Mouse (Mus musculus) layer of hippocampus, adult 2 months (tissue): Measurements from ENCODE around the gene Zfp84. TPM values are rescaled to one million over a fixed set of nuclear protein-coding genes. Genes with fewer than 3 reads are reported as not detected.
"Not testable (repeated sequence)": the region's sequence is repeated elsewhere in the genome, so short reads cannot be mapped to it uniquely, and the experiment has no call there.

Experiments
- DNase-seq, 2 experiments: peaks; one replicate each; pipeline ENCODE4 v3.0.0; 2022; ENCODE audit warnings: low spot score in 2 of 2
- H3K27ac ChIP-seq: fragments of 200-600 bp; 2 replicates; pipeline ENCODE4 v1.8.1; 2022
- H3K4me3 ChIP-seq: fragments of 200-600 bp; 2 replicates; pipeline ENCODE4 v1.8.1; 2022; ENCODE audit warnings: mild to moderate bottlenecking
- CTCF ChIP-seq: fragments of 200-600 bp; conservative IDR thresholded peaks from 2 replicates; pipeline ENCODE4 v1.8.1; 2022; ENCODE audit warnings: antibody characterized with exemption, mild to moderate bottlenecking, moderate library complexity
- long read RNA-seq, 2 experiments: library from polyadenylated mRNA; stranded (forward); transcript quantifications; one replicate each; pipeline ENCODE4 v2.0.0; 2021; ENCODE audit warnings: borderline mapping rate in 2 of 2
- total RNA-seq, 2 experiments: library from RNA; stranded (reverse); gene quantifications; 2 replicates each; pipeline ENCODE4 v1.2.3; 2021

Gene Zfp84
- total RNA-seq = 10 to 100 TPM; 17.6 to 20.1 TPM
- long read RNA-seq, experiment 1, full-length matches to known transcripts = 4 of 7 reads
- long read RNA-seq, experiment 1, partial matches to known transcripts = 0 of 7 reads
- long read RNA-seq, experiment 1, other reads (novel, unspliced or antisense) = 3 of 7 reads
- long read RNA-seq, experiment 2, full-length matches to known transcripts = 7 of 9 reads
- long read RNA-seq, experiment 2, partial matches to known transcripts = 0 of 9 reads
- long read RNA-seq, experiment 2, other reads (novel, unspliced or antisense) = 2 of 9 reads

GRCm38 (mm10) chr7:29768090-29768900, at the start of gene Zfp84:
Gene Zfp84 (plus strand): TSS chr7:29768552.
- Histone ChIP-seq H3K27ac (peak within 1 kb of the TSS; percentile 95), H3K4me3 (peak within 1 kb of the TSS; percentile 94)
- peak; percentile 84 to 94 for DNase-seq
- TF ChIP-seq CTCF = peak; percentile 24; the same call in 1 of the 2 replicates

- not testable (repeated sequence) for H3K4me3 ChIP-seq, H3K27ac ChIP-seq, DNase-seq
These were observed 42.8 kb upstream of the Zfp84 start for GRCm38 (mm10) chr7:29725461-29726142.

GRCm38 (mm10) chr7:29726860-29727259, 41.5 kb upstream of the Zfp84 start, which contains the start of gene Catsperg2:
Gene Catsperg2 (minus strand): TSS chr7:29727032.
- H3K27ac ChIP-seq, H3K4me3 ChIP-seq, DNase-seq: not testable (repeated sequence)

DNA sequence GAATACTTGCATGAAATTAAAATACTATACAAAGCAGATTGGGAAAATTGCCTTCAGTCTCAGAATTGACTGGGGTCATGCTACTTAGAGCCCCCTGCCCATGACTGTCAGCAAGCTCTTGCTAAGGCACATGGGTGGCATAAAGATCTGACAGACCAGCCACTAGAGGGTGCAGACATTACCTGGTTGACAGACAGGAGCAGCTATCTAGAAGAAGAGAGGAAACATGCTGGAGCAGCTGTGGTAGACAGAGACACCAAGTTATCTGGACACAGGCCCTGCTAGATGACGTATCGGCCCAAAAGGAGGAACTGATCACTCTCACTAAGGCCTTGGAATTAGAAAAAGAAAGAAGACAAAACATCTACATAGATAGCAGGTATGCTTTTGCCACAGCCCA, 40.3 kb upstream of the Zfp84 start:
- TF ChIP-seq CTCF = peak; percentile 34
- no peak overlapping the region for H3K27ac ChIP-seq
- no peak for DNase-seq
- H3K4me3 ChIP-seq = no peak overlapping the region

DNA sequence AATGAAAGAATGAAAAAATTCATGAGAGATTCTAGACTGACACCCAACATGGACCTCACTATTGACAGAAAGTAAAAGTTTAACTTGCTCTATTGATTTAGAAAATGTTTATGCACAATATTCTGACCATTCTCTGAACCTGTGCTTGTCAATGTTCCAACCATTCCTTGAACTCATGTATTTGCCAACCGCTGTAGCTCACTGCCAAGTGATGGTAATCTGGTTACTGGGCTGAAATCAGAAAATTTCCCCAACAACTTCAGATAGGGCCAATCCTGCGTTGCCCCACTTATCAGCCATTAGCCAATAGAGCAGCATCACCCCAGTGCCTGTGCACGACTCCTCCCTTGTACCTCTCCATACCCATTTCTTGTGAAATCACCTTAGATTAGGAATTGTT, 26.1 kb upstream of the Zfp84 start:
- DNase-seq = no peak
- H3K4me3 ChIP-seq = no peak overlapping the region
- H3K27ac ChIP-seq = no peak overlapping the region
- no peak for TF ChIP-seq CTCF

- no peak for DNase-seq
- no peak for TF ChIP-seq CTCF
- no peak overlapping the region for H3K27ac ChIP-seq
- H3K4me3 ChIP-seq = no peak overlapping the region
These were observed 7.9 kb upstream of the Zfp84 start for GRCm38 (mm10) chr7:29760476-29760875.

- Histone ChIP-seq H3K27ac (no peak overlapping the region), H3K4me3 (no peak overlapping the region)
- no peak for DNase-seq
- TF ChIP-seq CTCF = no peak
These were observed 3.6 kb upstream of the Zfp84 start for GRCm38 (mm10) chr7:29764702-29765101.

- DNase-seq = peak; percentile 87 to 90
- TF ChIP-seq CTCF = no peak
- H3K27ac ChIP-seq = peak overlapping the region; percentile 95
- H3K4me3 ChIP-seq = peak overlapping the region; percentile 94
These were observed 1.2 kb upstream of the Zfp84 start for GRCm38 (mm10) chr7:29767058-29767686.

DNA sequence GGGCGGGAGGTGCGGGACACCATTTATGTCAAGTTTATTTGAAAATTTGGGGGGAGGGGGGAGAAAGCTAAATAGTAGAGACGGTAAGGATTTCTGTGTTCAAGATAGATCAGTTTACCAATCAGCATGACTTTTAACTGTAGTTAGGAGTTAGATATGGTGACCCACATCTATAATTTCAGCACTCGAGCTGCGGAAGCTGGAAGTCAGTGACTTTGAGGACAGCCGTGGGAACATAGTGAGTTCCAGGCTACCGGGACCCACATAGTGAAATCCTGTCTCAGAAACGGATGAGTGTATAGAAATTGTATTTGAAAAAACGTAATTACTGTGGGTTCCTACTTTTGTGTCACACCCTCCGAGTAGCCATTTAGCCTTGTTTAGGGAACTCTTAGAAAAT, 628 bp downstream of the Zfp84 start:
- H3K27ac ChIP-seq = peak overlapping the region; percentile 95
- H3K4me3 ChIP-seq = peak overlapping the region; percentile 94
- TF ChIP-seq CTCF = no peak
- no peak for DNase-seq

- no peak overlapping the region for H3K27ac ChIP-seq
- no peak for DNase-seq
- H3K4me3 ChIP-seq = no peak overlapping the region
- no peak for TF ChIP-seq CTCF
These were observed 5.2 kb downstream of the Zfp84 start for GRCm38 (mm10) chr7:29773503-29773902.

- Histone ChIP-seq H3K4me3 (no peak overlapping the region), H3K27ac (no peak overlapping the region)
- no peak for TF ChIP-seq CTCF
- no peak for DNase-seq
These were observed 6.0 kb downstream of the Zfp84 start for GRCm38 (mm10) chr7:29774371-29774770.

- no peak for DNase-seq
- no peak overlapping the region for H3K27ac ChIP-seq
- no peak for TF ChIP-seq CTCF
- H3K4me3 ChIP-seq = no peak overlapping the region
These were observed 8.2 kb downstream of the Zfp84 start for GRCm38 (mm10) chr7:29776568-29776967.

DNA sequence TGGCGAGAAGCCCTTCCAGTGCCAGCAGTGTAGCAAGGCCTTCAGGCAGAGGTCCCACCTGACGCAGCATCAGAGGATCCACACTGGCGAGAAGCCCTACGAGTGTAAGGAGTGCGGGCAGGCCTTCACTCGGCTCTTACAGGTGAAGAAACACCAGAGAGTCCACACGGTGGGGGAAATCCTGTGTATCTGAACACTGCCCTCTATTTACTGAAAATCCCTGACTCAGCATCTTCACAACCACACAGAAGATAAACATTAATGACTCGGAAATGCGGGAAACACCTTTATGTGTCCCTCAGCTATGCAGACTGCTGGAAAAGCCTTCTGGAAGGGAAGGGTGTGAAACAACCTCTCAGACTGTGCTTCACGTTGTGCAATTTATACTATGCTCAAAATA, 9.0 kb downstream of the Zfp84 start:
- Histone ChIP-seq H3K27ac (no peak overlapping the region), H3K4me3 (no peak overlapping the region)
- TF ChIP-seq CTCF = no peak
- no peak for DNase-seq
